Mouse (Mus musculus) forebrain, embryonic 10.5 days (tissue): ENCODE results near the gene Taf8. TPM values are rescaled to one million over a fixed set of nuclear protein-coding genes. Genes with fewer than 3 reads are reported as not detected.

Experiments
- DNase-seq: peaks from one replicate; pipeline ENCODE4 v3.0.0-alpha.2; 2017; ENCODE audit warnings: low spot score; ENCODE audit errors: extremely low spot score
- H3K27ac ChIP-seq: fragments of 300-500 bp; sonication (generic); 2 replicates; pipeline ENCODE4 v1.5.1; 2016; ENCODE audit warnings: mild to moderate bottlenecking
- H3K27me3 ChIP-seq: fragments of 300-500 bp; sonication (generic); 2 replicates; pipeline ENCODE4 v1.6.1; 2016; ENCODE audit warnings: mild to moderate bottlenecking; ENCODE audit not compliant: poor library complexity, severe bottlenecking
- H3K36me3 ChIP-seq: fragments of 300-500 bp; sonication (generic); replicated peaks from 2 replicates; pipeline ENCODE4 v1.6.1; 2016; ENCODE audit warnings: mild to moderate bottlenecking, moderate library complexity
- H3K4me1 ChIP-seq: fragments of 300-500 bp; sonication (generic); 2 replicates; pipeline ENCODE4 v1.6.1; 2016
- H3K4me3 ChIP-seq: fragments of 300-500 bp; sonication (generic); 2 replicates; pipeline ENCODE4 v1.5.1; 2016; ENCODE audit warnings: mild to moderate bottlenecking, moderate library complexity
- H3K9me3 ChIP-seq: fragments of 300-500 bp; sonication (generic); 2 replicates; pipeline ENCODE4 v1.6.1; 2016; ENCODE audit warnings: mild to moderate bottlenecking, moderate library complexity
- WGBS: fragments of 180-500 bp; shearing (Covaris S2); methylation state at CpG from one replicate; pipeline ENCODE4 v1.1.7; 2016; 5-methylcytosine and 5-hydroxymethylcytosine counted together
- polyA plus RNA-seq: library from polyadenylated mRNA; unstranded; fragments of >200 nt; fragmentation: Nextera tagmentation; extraction: Ambion mirVana; gene quantifications from 2 replicates; pipeline ENCODE4 v1.2.1, GENCODE M21; 2016

Gene Taf8
- polyA plus RNA-seq, 1 experiment from 2014 or later, result 32.5 TPM

GRCm38 (mm10) chr17:47442271-47442670 lies 59.8 kb downstream of the Taf8 start:
- Histone ChIP-seq H3K4me1 (peaks cover 38% of the 10 kb centered on the region), H3K27ac (no peak overlapping the region), H3K27me3 (peaks cover 50% of the 10 kb centered on the region), H3K9me3 (no peaks in the 10 kb centered on the region), H3K4me3 (no peak overlapping the region), H3K36me3 (no peaks in the 10 kb centered on the region)
- DNase-seq, result no peak
- 80% methylated on average over 3 of the region's 3 CpGs for WGBS

- Histone ChIP-seq H3K27me3 (peaks cover 58% of the 10 kb centered on the region), H3K27ac (peak overlapping the region; percentile 40; the same call in 1 of the 2 replicates)
Observed at GRCm38 (mm10) chr17:47441296-47442051, 60.6 kb downstream of the Taf8 start.

GRCm38 (mm10) chr17:47440359-47440890 lies 61.7 kb downstream of the Taf8 start:
- peak; percentile 37 for DNase-seq
- peaks cover 46% of the 10 kb centered on the region for H3K4me1 ChIP-seq
- 5% methylated on average over 9 of the region's 9 CpGs for WGBS
- H3K9me3 ChIP-seq, result no peaks in the 10 kb centered on the region
- no peak overlapping the region for H3K4me3 ChIP-seq
- H3K27ac ChIP-seq, result peak overlapping the region; percentile 54
- H3K36me3 ChIP-seq, result no peaks in the 10 kb centered on the region
- peaks cover 67% of the 10 kb centered on the region for H3K27me3 ChIP-seq

More at GRCm38 (mm10) chr17:47441296-47442051, 60.6 kb downstream of the Taf8 start:
- DNase-seq, result no peak
- Histone ChIP-seq H3K4me1 (peaks cover 46% of the 10 kb centered on the region), H3K36me3 (no peaks in the 10 kb centered on the region), H3K9me3 (no peaks in the 10 kb centered on the region), H3K4me3 (no peak overlapping the region)
- 64% methylated on average over 19 of the region's 19 CpGs for WGBS

- DNase-seq, result no peak
- H3K9me3 ChIP-seq, result no peaks in the 10 kb centered on the region
- H3K27ac ChIP-seq, result no peak overlapping the region
- WGBS, result 46% methylated on average over 9 of the region's 9 CpGs
- H3K4me1 ChIP-seq, result peaks cover 46% of the 10 kb centered on the region
- H3K36me3 ChIP-seq, result no peaks in the 10 kb centered on the region
- H3K4me3 ChIP-seq, result no peak overlapping the region
- H3K27me3 ChIP-seq, result peaks cover 74% of the 10 kb centered on the region
Observed at GRCm38 (mm10) chr17:47439396-47440028, 62.6 kb downstream of the Taf8 start.

- peaks cover 74% of the 10 kb centered on the region for H3K27me3 ChIP-seq
- 63% methylated on average over 6 of the region's 6 CpGs for WGBS
- no peak for DNase-seq
- no peaks in the 10 kb centered on the region for H3K36me3 ChIP-seq
- no peak overlapping the region for H3K27ac ChIP-seq
- peaks cover 46% of the 10 kb centered on the region for H3K4me1 ChIP-seq
- H3K9me3 ChIP-seq, result no peaks in the 10 kb centered on the region
- no peak overlapping the region for H3K4me3 ChIP-seq
Observed at GRCm38 (mm10) chr17:47438611-47439010, 63.5 kb downstream of the Taf8 start.

GRCm38 (mm10) chr17:47436907-47437547 lies 65.1 kb downstream of the Taf8 start, which contains the start of gene 1700001C19Rik:
1700001C19Rik (minus strand) TSS chr17:47437376.
- peaks cover 67% of the 10 kb centered on the region for H3K27me3 ChIP-seq
- no peaks in the 10 kb centered on the region for H3K36me3 ChIP-seq
- H3K9me3 ChIP-seq, result no peaks in the 10 kb centered on the region
- peak within 1 kb of the TSS; percentile 48; the same call in 1 of the 2 replicates for H3K27ac ChIP-seq
- DNase-seq, result peak; percentile 24
- peak within 1 kb of the TSS; percentile 53 for H3K4me3 ChIP-seq
- H3K4me1 ChIP-seq, result peaks cover 45% of the 10 kb centered on the region
- 2% methylated on average over 25 of the region's 25 CpGs for WGBS

GRCm38 (mm10) chr17:47436156-47436906 lies 65.8 kb downstream of the Taf8 start, which contains the start of gene AI661453:
AI661453 (plus strand) TSS chr17:47436615.
- DNase-seq, result no peak
- Histone ChIP-seq H3K27ac (peak within 1 kb of the TSS; percentile 48; the same call in 1 of the 2 replicates), H3K36me3 (no peaks in the 10 kb centered on the region), H3K4me1 (peaks cover 38% of the 10 kb centered on the region), H3K27me3 (peaks cover 73% of the 10 kb centered on the region), H3K9me3 (no peaks in the 10 kb centered on the region), H3K4me3 (peak within 1 kb of the TSS; percentile 53)
- WGBS, result 1% methylated on average over 45 of the region's 45 CpGs

Other genes starting within 250 kb of the Taf8 start
- 77.3 and 81.9 TPM in 2 replicates for gene Mrps10, start 133.4 kb downstream of the Taf8 start, polyA plus RNA-seq
- 1.3 and 1.5 TPM in 2 replicates for gene Guca1b, start 116.9 kb downstream of the Taf8 start, polyA plus RNA-seq
- gene Guca1a, start 101.7 kb downstream of the Taf8 start, polyA plus RNA-seq, result 0.99 and 1.7 TPM in 2 replicates
- gene AI661453, start 65.7 kb downstream of the Taf8 start, polyA plus RNA-seq, result 0.22 and 0.37 TPM in 2 replicates
- gene 1700001C19Rik, start 64.9 kb downstream of the Taf8 start, polyA plus RNA-seq, result 0.27 TPM in 1 of 2 replicates, not detected in the other
- gene Ccnd3, start 2.8 kb upstream of the Taf8 start, polyA plus RNA-seq, result 296 and 313 TPM in 2 replicates
- gene Bysl, start 109.2 kb upstream of the Taf8 start, polyA plus RNA-seq, result 43.2 and 45.4 TPM in 2 replicates
- 43.4 and 47.5 TPM in 2 replicates for gene Med20, start 109.3 kb upstream of the Taf8 start, polyA plus RNA-seq
- 1.5 and 1.9 TPM in 2 replicates for gene Gm20517, start 109.3 kb upstream of the Taf8 start, polyA plus RNA-seq
- gene Usp49, start 128.4 kb upstream of the Taf8 start, polyA plus RNA-seq, result 5.0 and 6.0 TPM in 2 replicates
- gene Tomm6, start 186.1 kb upstream of the Taf8 start, polyA plus RNA-seq, result 362 and 379 TPM in 2 replicates
- 7.5 and 8.6 TPM in 2 replicates for gene Frs3, start 186.7 kb upstream of the Taf8 start, polyA plus RNA-seq
- 0.14 and 0.22 TPM in 2 replicates for gene Gm21981, start 192.2 kb upstream of the Taf8 start, polyA plus RNA-seq
- gene Prickle4, start 192.4 kb upstream of the Taf8 start, polyA plus RNA-seq, result 0.70 and 0.90 TPM in 2 replicates
- gene Pgc, start 224.6 kb upstream of the Taf8 start, polyA plus RNA-seq, result not detected in 2 replicates
- 1.9 and 2.2 TPM in 2 replicates for gene Tfeb, start 234.7 kb upstream of the Taf8 start, polyA plus RNA-seq